Mouse (Mus musculus): ENCODE results near the gene Gm42420. TPM values are rescaled to one million over a fixed set of nuclear protein-coding genes. Genes with fewer than 3 reads are reported as not detected.

Gene Gm42420
- 0.72 and 0.95 TPM in 2 replicates for polyA plus RNA-seq (2012; rRNA removed)

- WGBS, result 94% methylated on average over 6 of the region's 6 CpGs
- no peak for DNase-seq
- Histone ChIP-seq H3K4me3 (replicated peaks; ENCODE audit: insufficient read depth, low read depth, low read length) (no peak within 1 kb of the TSS), H3K27me3 (ENCODE audit: control insufficient read depth, insufficient read depth, low read length) (no peaks in the 10 kb centered on the region), H3K4me1 (ENCODE audit: control insufficient read depth, insufficient read depth, low read length) (no peaks in the 10 kb centered on the region), H3K27ac (ENCODE audit: insufficient read depth, low read length) (no peak within 1 kb of the TSS)
- TF ChIP-seq POLR2A (IDR thresholded peaks at IDR 0.05; ENCODE audit: borderline replicate concordance, insufficient read depth, low read length) (no peak), CTCF (IDR thresholded peaks at IDR 0.05; ENCODE audit: borderline replicate concordance, insufficient read depth, low read depth, low read length) (no peak)
These were observed at the start of gene Gm42420 for GRCm38 (mm10) chr6:39585517-39585916. Gene Gm42420, plus strand, starts transcription at chr6:39585753.

GRCm38 (mm10) chr6:39536621-39537020 lies 48.9 kb upstream of the Gm42420 start:
- TF ChIP-seq CTCF (IDR thresholded peaks at IDR 0.05; ENCODE audit: borderline replicate concordance, insufficient read depth, low read depth, low read length) (no peak), POLR2A (IDR thresholded peaks at IDR 0.05; ENCODE audit: borderline replicate concordance, insufficient read depth, low read length) (no peak)
- Histone ChIP-seq H3K27ac (ENCODE audit: insufficient read depth, low read length) (no peak overlapping the region), H3K4me3 (replicated peaks; ENCODE audit: insufficient read depth, low read depth, low read length) (no peak overlapping the region), H3K27me3 (ENCODE audit: control insufficient read depth, insufficient read depth, low read length) (no peaks in the 10 kb centered on the region; the same call in 1 of the 2 replicates), H3K4me1 (ENCODE audit: control insufficient read depth, insufficient read depth, low read length) (no peaks in the 10 kb centered on the region; the same call in 1 of the 2 replicates)
- 71% methylated on average over 1 of the region's 1 CpGs for WGBS
- no peak for DNase-seq

DNA sequence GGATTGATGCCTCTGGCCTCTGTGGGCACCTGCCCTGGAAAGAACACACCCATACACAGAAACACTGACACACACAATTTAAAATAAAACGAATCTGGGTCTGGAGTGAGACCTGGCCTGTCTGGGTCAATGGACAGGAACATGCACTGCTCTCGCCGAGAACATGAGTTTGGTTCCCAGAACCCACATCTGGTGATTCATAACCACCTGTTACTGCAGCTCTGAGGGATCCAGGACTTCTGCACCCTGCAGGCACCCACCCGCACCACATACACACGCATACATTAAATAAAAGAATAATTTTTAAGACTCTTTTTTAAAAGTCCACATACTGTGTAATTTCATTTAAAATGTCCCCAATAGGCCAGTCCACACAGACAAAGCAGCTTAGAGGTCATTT lies 48.3 kb upstream of the Gm42420 start:
- Histone ChIP-seq H3K4me1 (ENCODE audit: control insufficient read depth, insufficient read depth, low read length) (no peaks in the 10 kb centered on the region; the same call in 1 of the 2 replicates), H3K27me3 (ENCODE audit: control insufficient read depth, insufficient read depth, low read length) (no peaks in the 10 kb centered on the region; the same call in 1 of the 2 replicates), H3K4me3 (replicated peaks; ENCODE audit: insufficient read depth, low read depth, low read length) (no peak overlapping the region), H3K27ac (ENCODE audit: insufficient read depth, low read length) (no peak overlapping the region)
- no peak for TF ChIP-seq POLR2A (IDR thresholded peaks at IDR 0.05; ENCODE audit: borderline replicate concordance, insufficient read depth, low read length)
- TF ChIP-seq CTCF (IDR thresholded peaks at IDR 0.05; ENCODE audit: borderline replicate concordance, insufficient read depth, low read depth, low read length), result no peak
- 89% methylated on average over 5 of the region's 5 CpGs for WGBS
- DNase-seq, result no peak

DNA sequence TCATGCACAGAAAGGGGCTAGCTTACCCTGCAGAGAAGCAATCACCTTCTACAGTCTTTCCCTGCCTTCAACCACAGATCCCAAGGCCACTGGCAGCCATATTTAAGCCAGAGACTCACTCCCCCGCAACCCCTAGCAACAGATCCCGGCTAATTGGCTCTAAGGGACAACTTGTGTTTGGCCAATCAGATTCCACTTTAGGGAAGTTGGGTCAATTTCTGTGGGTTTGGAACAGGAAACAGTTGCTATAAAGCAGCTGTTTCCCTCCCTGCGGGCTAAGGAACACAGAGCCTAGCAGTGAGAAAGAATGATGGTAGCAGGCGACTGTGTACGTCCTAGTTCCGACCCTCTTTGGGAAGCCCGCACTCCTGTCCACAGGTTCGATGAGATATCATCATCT lies 47.3 kb upstream of the Gm42420 start:
- H3K27me3 ChIP-seq (ENCODE audit: control insufficient read depth, insufficient read depth, low read length), result no peaks in the 10 kb centered on the region; the same call in 1 of the 2 replicates
- H3K4me3 ChIP-seq (replicated peaks; ENCODE audit: insufficient read depth, low read depth, low read length), result no peak overlapping the region
- WGBS, result 80% methylated on average over 8 of the region's 8 CpGs
- DNase-seq, result no peak
- H3K4me1 ChIP-seq (ENCODE audit: control insufficient read depth, insufficient read depth, low read length), result no peaks in the 10 kb centered on the region; the same call in 1 of the 2 replicates
- H3K27ac ChIP-seq (ENCODE audit: insufficient read depth, low read length), result no peak overlapping the region
- TF ChIP-seq CTCF (IDR thresholded peaks at IDR 0.05; ENCODE audit: borderline replicate concordance, insufficient read depth, low read depth, low read length), result no peak
- no peak for TF ChIP-seq POLR2A (IDR thresholded peaks at IDR 0.05; ENCODE audit: borderline replicate concordance, insufficient read depth, low read length)

- DNase-seq, result no peak
- no peak for TF ChIP-seq POLR2A (IDR thresholded peaks at IDR 0.05; ENCODE audit: borderline replicate concordance, insufficient read depth, low read length)
- no peak for TF ChIP-seq CTCF (IDR thresholded peaks at IDR 0.05; ENCODE audit: borderline replicate concordance, insufficient read depth, low read depth, low read length)
- Histone ChIP-seq H3K4me3 (replicated peaks; ENCODE audit: insufficient read depth, low read depth, low read length) (no peak overlapping the region), H3K27ac (ENCODE audit: insufficient read depth, low read length) (no peak overlapping the region), H3K4me1 (ENCODE audit: control insufficient read depth, insufficient read depth, low read length) (no peaks in the 10 kb centered on the region; the same call in 1 of the 2 replicates), H3K27me3 (ENCODE audit: control insufficient read depth, insufficient read depth, low read length) (no peaks in the 10 kb centered on the region; the same call in 1 of the 2 replicates)
- 40% methylated on average over 7 of the region's 7 CpGs for WGBS
These were observed 45.8 kb upstream of the Gm42420 start for GRCm38 (mm10) chr6:39539679-39540155.

GRCm38 (mm10) chr6:39540563-39540962 lies 45.0 kb upstream of the Gm42420 start:
- H3K4me3 ChIP-seq (replicated peaks; ENCODE audit: insufficient read depth, low read depth, low read length), result no peak overlapping the region
- H3K27ac ChIP-seq (ENCODE audit: insufficient read depth, low read length), result no peak overlapping the region
- no peaks in the 10 kb centered on the region; the same call in 1 of the 2 replicates for H3K27me3 ChIP-seq (ENCODE audit: control insufficient read depth, insufficient read depth, low read length)
- DNase-seq, result no peak
- TF ChIP-seq POLR2A (IDR thresholded peaks at IDR 0.05; ENCODE audit: borderline replicate concordance, insufficient read depth, low read length), result no peak
- TF ChIP-seq CTCF (IDR thresholded peaks at IDR 0.05; ENCODE audit: borderline replicate concordance, insufficient read depth, low read depth, low read length), result no peak
- WGBS, result 57% methylated on average over 2 of the region's 2 CpGs
- H3K4me1 ChIP-seq (ENCODE audit: control insufficient read depth, insufficient read depth, low read length), result no peaks in the 10 kb centered on the region; the same call in 1 of the 2 replicates

GRCm38 (mm10) chr6:39542631-39543597 lies 42.6 kb upstream of the Gm42420 start:
- no peaks in the 10 kb centered on the region; the same call in 1 of the 2 replicates for H3K4me1 ChIP-seq (ENCODE audit: control insufficient read depth, insufficient read depth, low read length)
- TF ChIP-seq CTCF (IDR thresholded peaks at IDR 0.05; ENCODE audit: borderline replicate concordance, insufficient read depth, low read depth, low read length), result no peak
- no peak for TF ChIP-seq POLR2A (IDR thresholded peaks at IDR 0.05; ENCODE audit: borderline replicate concordance, insufficient read depth, low read length)
- 40% methylated on average over 15 of the region's 15 CpGs for WGBS
- H3K27me3 ChIP-seq (ENCODE audit: control insufficient read depth, insufficient read depth, low read length), result no peaks in the 10 kb centered on the region; the same call in 1 of the 2 replicates
- no peak for DNase-seq
- no peak overlapping the region for H3K4me3 ChIP-seq (replicated peaks; ENCODE audit: insufficient read depth, low read depth, low read length)
- no peak overlapping the region for H3K27ac ChIP-seq (ENCODE audit: insufficient read depth, low read length)
